ENCODE assay signal across 31 mouse cellular contexts in the genomic region with DNA sequence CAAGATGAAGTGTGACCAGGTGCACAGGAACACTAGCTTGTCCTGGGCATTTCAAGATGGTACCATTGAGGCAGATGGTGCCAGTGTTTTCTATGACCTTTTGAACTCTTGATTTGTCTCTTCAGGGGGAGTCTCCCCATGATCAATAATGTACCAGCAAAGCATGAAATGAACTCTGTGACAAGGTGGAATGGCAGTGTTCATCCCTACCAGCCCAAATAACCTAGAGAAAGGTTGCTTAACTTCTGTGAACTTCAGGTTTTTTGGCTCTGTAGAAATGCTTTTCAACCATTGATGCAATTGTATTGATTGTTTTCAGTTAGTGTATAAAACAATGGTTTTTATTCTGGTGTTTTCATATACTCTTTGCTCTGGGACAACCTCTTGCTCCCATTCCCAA. TPM values are rescaled to one million over a fixed set of nuclear protein-coding genes. Genes with fewer than 3 reads are reported as not detected.
"Had no signal": no experiment of that assay in that cellular context is flagged by ENCODE, and none has a peak within 500 bp of the region (broad histone marks: within the 10 kb centered on the region; RNA-seq: fewer than 3 reads in every experiment).

No protein-coding gene starts in this region.

- H3K4me1 ChIP-seq: limb, embryonic 10.5 days; limb, embryonic 12.5 days; limb, embryonic 13.5 days; limb, embryonic 15.5 days; liver, embryonic 13.5 days; liver, embryonic 15.5 days; lung, embryonic 15.5 days; megakaryocyte, embryonic 14.5 days; midbrain, embryonic 10.5 days; midbrain, embryonic 12.5 days; midbrain, embryonic 13.5 days; midbrain, embryonic 15.5 days; neural tube, embryonic 12.5 days had no signal

- H3K4me3 ChIP-seq: left cerebral cortex, adult 2 months; limb, embryonic 10.5 days; limb, embryonic 12.5 days; limb, embryonic 13.5 days; limb, embryonic 15.5 days; liver, embryonic 13.5 days; liver, embryonic 15.5 days; lung, embryonic 15.5 days; megakaryocyte, embryonic 14.5 days; midbrain, embryonic 10.5 days; midbrain, embryonic 12.5 days; midbrain, embryonic 13.5 days; midbrain, embryonic 15.5 days; myocyte; neural tube, embryonic 12.5 days had no signal

- H3K9me3 ChIP-seq: limb, embryonic 10.5 days; limb, embryonic 12.5 days; limb, embryonic 13.5 days; limb, embryonic 15.5 days; liver, embryonic 13.5 days; liver, embryonic 15.5 days; lung, embryonic 15.5 days; megakaryocyte, embryonic 14.5 days; midbrain, embryonic 10.5 days; midbrain, embryonic 12.5 days; midbrain, embryonic 13.5 days; midbrain, embryonic 15.5 days; neural tube, embryonic 12.5 days had no signal

- H3K27ac ChIP-seq: left cerebral cortex, adult 2 months; limb, embryonic 10.5 days; limb, embryonic 12.5 days; limb, embryonic 13.5 days; limb, embryonic 15.5 days; liver, embryonic 13.5 days; liver, embryonic 14.5 days; liver, embryonic 15.5 days; lung, embryonic 15.5 days; macrophage; midbrain, embryonic 10.5 days; midbrain, embryonic 12.5 days; midbrain, embryonic 13.5 days; midbrain, embryonic 15.5 days; neural tube, embryonic 12.5 days had no signal

- DNase-seq: left cerebral cortex, postnatal 4 days; liver; liver, embryonic 13.5 days; lung, adult 18-20 months; lung, adult 2 months; lung, embryonic 14.5 days; lung, postnatal 10 days; lung, postnatal 14 days; lung, postnatal 36 days; lung, postnatal 4 days; midbrain, embryonic 14.5 days had no signal

- H3K27me3 ChIP-seq: limb, embryonic 12.5 days; limb, embryonic 13.5 days; limb, embryonic 15.5 days; liver, embryonic 13.5 days; liver, embryonic 15.5 days; lung, embryonic 15.5 days; midbrain, embryonic 12.5 days; midbrain, embryonic 13.5 days; midbrain, embryonic 15.5 days; neural tube, embryonic 12.5 days had no signal

- H3K9ac ChIP-seq: limb, embryonic 12.5 days; limb, embryonic 13.5 days; limb, embryonic 15.5 days; liver, embryonic 13.5 days; liver, embryonic 14.5 days; liver, embryonic 15.5 days; lung, embryonic 14.5 days; lung, embryonic 15.5 days; midbrain, embryonic 12.5 days; midbrain, embryonic 13.5 days; midbrain, embryonic 15.5 days; neural tube, embryonic 12.5 days had no signal

- H3K4me2 ChIP-seq: limb, embryonic 12.5 days; limb, embryonic 13.5 days; limb, embryonic 15.5 days; liver, embryonic 13.5 days; liver, embryonic 15.5 days; lung, embryonic 14.5 days; lung, embryonic 15.5 days; midbrain, embryonic 11.5 days; midbrain, embryonic 12.5 days; midbrain, embryonic 13.5 days; midbrain, embryonic 15.5 days; neural tube, embryonic 12.5 days had no signal

- ATAC-seq: lung, postnatal 0 days; midbrain, embryonic 13.5 days; midbrain, embryonic 15.5 days; midbrain, embryonic 16.5 days had no signal

- H3K36me3 ChIP-seq: limb, embryonic 10.5 days; limb, embryonic 12.5 days; limb, embryonic 13.5 days; limb, embryonic 15.5 days; liver, embryonic 13.5 days; liver, embryonic 15.5 days; lung, embryonic 15.5 days; midbrain, embryonic 10.5 days; midbrain, embryonic 12.5 days; midbrain, embryonic 13.5 days; midbrain, embryonic 15.5 days; neural tube, embryonic 12.5 days had no signal

RNA-seq across cellular contexts. Expression of a gene that starts 21.4 kb away (rescaled TPM):
- total RNA-seq: monocyte, adult 5-6 weeks had no signal
